Comparison of ENCODE assay signal across 9 mouse cellular contexts in genomic region chr1:137902859-137903258, GRCm38 (mm10).
DNase-seq lines count a peak whose midpoint lies in the region; ATAC-seq lines count a peak whose summit lies in the region.
"Had no signal": no experiment of that assay in that cellular context is flagged by ENCODE, and none has a peak within 500 bp of the region (broad histone marks: within the 10 kb centered on the region; RNA-seq: fewer than 3 reads in every experiment).

No protein-coding gene starts in this region.

- peak overlapping the region; percentile 27; the same call in 1 of the 2 replicates for H3K4me2 ChIP-seq in heart, embryonic 15.5 days

- 0 out of 2 replicates have a peak overlapping the region, but pooled peaks have one; percentile 40 for H3K27ac ChIP-seq in heart, embryonic 15.5 days
- peak overlapping the region; percentile 75 for H3K27ac ChIP-seq in forebrain, embryonic 10.5 days
- H3K27ac ChIP-seq in midbrain, embryonic 10.5 days (replicated peaks) = peak overlapping the region; percentile 94

- H3K9ac ChIP-seq in heart, embryonic 15.5 days = no peak overlapping the region

- H3K4me1 ChIP-seq in heart, embryonic 15.5 days (replicated peaks) = peaks cover 20% of the 10 kb centered on the region
- peaks cover 64% of the 10 kb centered on the region for H3K4me1 ChIP-seq in forebrain, embryonic 10.5 days
- H3K4me1 ChIP-seq in midbrain, embryonic 10.5 days = peaks cover 57% of the 10 kb centered on the region

- 55% methylated on average over 6 of the region's 6 CpGs for WGBS in heart, embryonic 15.5 days
- WGBS in forebrain, embryonic 10.5 days = 74% methylated on average over 6 of the region's 6 CpGs
- WGBS in midbrain, embryonic 10.5 days = 71% methylated on average over 6 of the region's 6 CpGs

- no peak for ATAC-seq in heart, embryonic 15.5 days (replicated peaks; ENCODE audit: insufficient number of reproducible peaks, insufficient read depth, low FRiP score, low read depth)

- no peaks in the 10 kb centered on the region for H3K27me3 ChIP-seq in heart, embryonic 15.5 days
- no peaks in the 10 kb centered on the region for H3K27me3 ChIP-seq in forebrain, embryonic 10.5 days (ENCODE audit: poor library complexity, severe bottlenecking)
- no peaks in the 10 kb centered on the region for H3K27me3 ChIP-seq in midbrain, embryonic 10.5 days (ENCODE audit: low read depth, poor library complexity, severe bottlenecking)

- H3K4me3 ChIP-seq in heart, embryonic 15.5 days = no peak overlapping the region
- H3K4me3 ChIP-seq in forebrain, embryonic 10.5 days = peak overlapping the region; percentile 75
- peak overlapping the region; percentile 75 for H3K4me3 ChIP-seq in midbrain, embryonic 10.5 days

- H3K36me3 ChIP-seq in heart, embryonic 15.5 days = no peaks in the 10 kb centered on the region
- H3K36me3 ChIP-seq in forebrain, embryonic 10.5 days (replicated peaks) = peaks cover 13% of the 10 kb centered on the region
- no peaks in the 10 kb centered on the region for H3K36me3 ChIP-seq in midbrain, embryonic 10.5 days

- DNase-seq in heart, adult 8-10 months (ENCODE audit: low spot score) = no peak
- peak; percentile 27 to 28 for DNase-seq in B cell, adult 2 months
- no peak for DNase-seq in forebrain, embryonic 10.5 days (ENCODE audit: extremely low spot score, low spot score)
- no peak for DNase-seq in midbrain, embryonic 10.5 days (ENCODE audit: low spot score)
- no peak for DNase-seq in retina, embryonic 14.5 days (ENCODE audit: low spot score)
- no peak for DNase-seq in adrenal gland, adult (ENCODE audit: inconsistent age in 2 of 2, low spot score in 1 of 2)
- DNase-seq in kidney, adult 9 months = no peak
- DNase-seq: adrenal gland, postnatal 14 days had no signal

- H3K9me3 ChIP-seq in heart, embryonic 15.5 days (replicated peaks) = no peaks in the 10 kb centered on the region
- H3K9me3 ChIP-seq in forebrain, embryonic 10.5 days = no peaks in the 10 kb centered on the region
- no peaks in the 10 kb centered on the region for H3K9me3 ChIP-seq in midbrain, embryonic 10.5 days (replicated peaks)

Comparison
In these comparisons a context has a peak if more than half of its experiments do, and no peak if none do; other contexts are left out.
1. H3K27ac ChIP-seq: peak in every context shown above with its lines; median percentile 94 in midbrain, embryonic 10.5 days; 75 in forebrain, embryonic 10.5 days; 40 in heart, embryonic 15.5 days.
2. DNase-seq: peak in B cell, adult 2 months (2 of 2); none in heart, adult 8-10 months (single experiment), forebrain, embryonic 10.5 days (single experiment), midbrain, embryonic 10.5 days (single experiment), retina, embryonic 14.5 days (single experiment), adrenal gland, adult (0 of 2) and kidney, adult 9 months (single experiment).